Mouse (Mus musculus) lung, embryonic 15.5 days (tissue): Measurements from ENCODE around the gene Gm9837. TPM values are rescaled to one million over a fixed set of nuclear protein-coding genes. Genes with fewer than 3 reads are reported as not detected.

Experiments used
- ATAC-seq: fragments of 200-750 bp; cut with Nextera tagmentation; 2 replicates; pipeline ENCODE4 v1.8.0; 2017; ENCODE audit warnings: moderate number of reproducible peaks, borderline replicate concordance; ENCODE audit not compliant: low FRiP score, low TSS enrichment; ENCODE audit errors: extremely low read depth
- H3K27ac ChIP-seq: fragments of 300-500 bp; sonication (generic); 2 replicates; pipeline ENCODE4 v1.5.1; 2015; ENCODE audit warnings: moderate library complexity, mild to moderate bottlenecking, inconsistent platforms
- H3K27me3 ChIP-seq: fragments of 300-500 bp; sonication (generic); 2 replicates; pipeline ENCODE4 v1.6.1; 2015; ENCODE audit warnings: inconsistent platforms
- H3K36me3 ChIP-seq: fragments of 300-500 bp; sonication (generic); 2 replicates; pipeline ENCODE4 v1.6.1; 2015; ENCODE audit warnings: inconsistent platforms
- H3K4me1 ChIP-seq: fragments of 300-500 bp; sonication (generic); 2 replicates; pipeline ENCODE4 v1.6.1; 2015; ENCODE audit warnings: inconsistent platforms
- H3K4me2 ChIP-seq: fragments of 300-500 bp; sonication (generic); 2 replicates; pipeline ENCODE4 v1.6.1; 2015; ENCODE audit warnings: inconsistent platforms, mild to moderate bottlenecking, moderate library complexity
- H3K4me3 ChIP-seq: fragments of 300-500 bp; sonication (generic); 2 replicates; pipeline ENCODE4 v1.5.1; 2015; ENCODE audit warnings: mild to moderate bottlenecking, inconsistent platforms
- H3K9ac ChIP-seq: fragments of 300-500 bp; sonication (generic); 2 replicates; pipeline ENCODE4 v1.6.1; 2015; ENCODE audit warnings: inconsistent platforms
- H3K9me3 ChIP-seq: fragments of 300-500 bp; sonication (generic); 2 replicates; pipeline ENCODE4 v1.6.1; 2016; ENCODE audit warnings: inconsistent platforms
- WGBS: fragments of 180-500 bp; shearing (Covaris S2); methylation state at CpG from one replicate; pipeline ENCODE4 v1.1.7; 2015; 5-methylcytosine and 5-hydroxymethylcytosine counted together
- polyA plus RNA-seq: library from polyadenylated mRNA; unstranded; fragments of >200 nt; fragmentation: Nextera tagmentation; extraction: Ambion mirVana; gene quantifications from 2 replicates; pipeline ENCODE4 v1.2.1, GENCODE M21; 2015

Gene Gm9837
- polyA plus RNA-seq, 1 experiment from 2014 or later = not detected

- H3K27me3 ChIP-seq = peaks cover 66% of the 10 kb centered on the region
- 49% methylated on average over 9 of the region's 9 CpGs for WGBS
- H3K9me3 ChIP-seq = no peaks in the 10 kb centered on the region
- ATAC-seq = peak; percentile 26; the same call in 1 of the 2 replicates
- no peaks in the 10 kb centered on the region for H3K36me3 ChIP-seq
- no peak overlapping the region for H3K4me3 ChIP-seq
- no peak overlapping the region for H3K9ac ChIP-seq
- no peak overlapping the region for H3K27ac ChIP-seq
- no peak overlapping the region for H3K4me2 ChIP-seq
- peaks cover 27% of the 10 kb centered on the region for H3K4me1 ChIP-seq
Observed at GRCm38 (mm10) chr11:53483159-53483891, 13.0 kb upstream of the Gm9837 start.

GRCm38 (mm10) chr11:53481088-53481730 lies 10.9 kb upstream of the Gm9837 start:
- Histone ChIP-seq H3K4me2 (no peak overlapping the region), H3K9me3 (no peaks in the 10 kb centered on the region), H3K9ac (no peak overlapping the region), H3K27me3 (peaks cover 67% of the 10 kb centered on the region), H3K36me3 (no peaks in the 10 kb centered on the region), H3K27ac (no peak overlapping the region), H3K4me3 (no peak overlapping the region), H3K4me1 (peaks cover 18% of the 10 kb centered on the region)
- WGBS = 66% methylated on average over 4 of the region's 4 CpGs
- ATAC-seq = no peak

GRCm38 (mm10) chr11:53479783-53480301 lies 9.6 kb upstream of the Gm9837 start, which contains the start of the genes Gm9945 and Sowaha:
Gene Gm9945, plus strand, starts transcription at chr11:53480166.
Gene Sowaha, minus strand, starts transcription at chr11:53480274.
- no peak within 1 kb of the TSS for H3K27ac ChIP-seq
- peak within 1 kb of the TSS; percentile 36 for H3K4me3 ChIP-seq
- peaks cover 18% of the 10 kb centered on the region for H3K4me1 ChIP-seq
- peak within 1 kb of the TSS; percentile 65 for H3K4me2 ChIP-seq
- no peak within 1 kb of the TSS for H3K9ac ChIP-seq
- H3K27me3 ChIP-seq = peaks cover 76% of the 10 kb centered on the region
- ATAC-seq = 0 out of 2 replicates have a peak, but pooled peaks have one; percentile 33
- 4% methylated on average over 40 of the region's 40 CpGs for WGBS
- H3K9me3 ChIP-seq = no peaks in the 10 kb centered on the region
- no peaks in the 10 kb centered on the region for H3K36me3 ChIP-seq

GRCm38 (mm10) chr11:53479171-53479782 lies 9.0 kb upstream of the Gm9837 start:
- Histone ChIP-seq H3K36me3 (no peaks in the 10 kb centered on the region), H3K4me3 (peak overlapping the region; percentile 36), H3K4me2 (peak overlapping the region; percentile 65), H3K4me1 (peaks cover 18% of the 10 kb centered on the region), H3K9ac (no peak overlapping the region), H3K27me3 (peaks cover 82% of the 10 kb centered on the region), H3K9me3 (no peaks in the 10 kb centered on the region), H3K27ac (no peak overlapping the region)
- WGBS = 1% methylated on average over 61 of the region's 62 CpGs
- peak; percentile 35 for ATAC-seq

- 4% methylated on average over 76 of the region's 79 CpGs for WGBS
- Histone ChIP-seq H3K9me3 (no peaks in the 10 kb centered on the region), H3K36me3 (no peaks in the 10 kb centered on the region), H3K9ac (no peak overlapping the region), H3K4me1 (peaks cover 18% of the 10 kb centered on the region), H3K27me3 (peaks cover 89% of the 10 kb centered on the region), H3K4me3 (peak overlapping the region; percentile 36), H3K27ac (no peak overlapping the region), H3K4me2 (peak overlapping the region; percentile 65)
- ATAC-seq = peak; percentile 32; the same call in 1 of the 2 replicates
Observed at GRCm38 (mm10) chr11:53478383-53479170, 8.3 kb upstream of the Gm9837 start.

GRCm38 (mm10) chr11:53477833-53478232 lies 7.6 kb upstream of the Gm9837 start:
- H3K4me3 ChIP-seq = no peak overlapping the region
- 37% methylated on average over 7 of the region's 7 CpGs for WGBS
- H3K27me3 ChIP-seq = peaks cover 94% of the 10 kb centered on the region

GRCm38 (mm10) chr11:53475620-53476019 lies 5.3 kb upstream of the Gm9837 start:
- Histone ChIP-seq H3K4me3 (no peak overlapping the region), H3K4me2 (no peak overlapping the region), H3K9me3 (no peaks in the 10 kb centered on the region), H3K27me3 (peaks cover 90% of the 10 kb centered on the region), H3K27ac (no peak overlapping the region), H3K9ac (no peak overlapping the region), H3K4me1 (peaks cover 18% of the 10 kb centered on the region), H3K36me3 (no peaks in the 10 kb centered on the region)
- no peak for ATAC-seq
- 21% methylated on average over 8 of the region's 8 CpGs for WGBS

More at GRCm38 (mm10) chr11:53477833-53478232, 7.6 kb upstream of the Gm9837 start:
- H3K27ac ChIP-seq = no peak overlapping the region
- H3K4me2 ChIP-seq = no peak overlapping the region
- no peaks in the 10 kb centered on the region for H3K9me3 ChIP-seq
- H3K36me3 ChIP-seq = no peaks in the 10 kb centered on the region
- ATAC-seq = no peak
- H3K9ac ChIP-seq = no peak overlapping the region
- H3K4me1 ChIP-seq = peaks cover 18% of the 10 kb centered on the region

- Histone ChIP-seq H3K9ac (no peak overlapping the region), H3K4me3 (no peak overlapping the region), H3K27ac (no peak overlapping the region), H3K4me2 (no peak overlapping the region), H3K27me3 (peaks cover 76% of the 10 kb centered on the region), H3K9me3 (no peaks in the 10 kb centered on the region), H3K4me1 (peaks cover 5% of the 10 kb centered on the region), H3K36me3 (no peaks in the 10 kb centered on the region)
- ATAC-seq = no peak
- 72% methylated on average over 3 of the region's 3 CpGs for WGBS
Observed at GRCm38 (mm10) chr11:53472709-53473108, 2.4 kb upstream of the Gm9837 start.

- 33% methylated on average over 16 of the region's 16 CpGs for WGBS
- H3K4me3 ChIP-seq = no peak overlapping the region
- no peak for ATAC-seq
- no peak overlapping the region for H3K9ac ChIP-seq
- peaks cover 13% of the 10 kb centered on the region for H3K4me1 ChIP-seq
- H3K27ac ChIP-seq = no peak overlapping the region
- peak overlapping the region; percentile 43 for H3K4me2 ChIP-seq
- H3K27me3 ChIP-seq = peaks cover 76% of the 10 kb centered on the region
- no peaks in the 10 kb centered on the region for H3K9me3 ChIP-seq
- no peaks in the 10 kb centered on the region for H3K36me3 ChIP-seq
Observed at GRCm38 (mm10) chr11:53469294-53469967, 848 bp downstream of the Gm9837 start.

GRCm38 (mm10) chr11:53466231-53466971 lies 3.9 kb downstream of the Gm9837 start:
- Histone ChIP-seq H3K27ac (no peak overlapping the region), H3K36me3 (no peaks in the 10 kb centered on the region), H3K4me1 (peaks cover 22% of the 10 kb centered on the region), H3K4me3 (peak overlapping the region; percentile 33), H3K27me3 (peaks cover 85% of the 10 kb centered on the region), H3K4me2 (peak overlapping the region; percentile 61), H3K9me3 (no peaks in the 10 kb centered on the region), H3K9ac (no peak overlapping the region)
- WGBS = 6% methylated on average over 40 of the region's 40 CpGs
- ATAC-seq = peak; percentile 41
